Mouse (Mus musculus) cerebellum, postnatal 4 days (tissue): ENCODE measurements at regions not wholly inside any gene's neighbourhood (a gene's known extent, or its start where the extent isn't known, plus 50 kb on each side); places are given as distances from the start of the nearest gene placed in this dataset.
"Not testable (repeated sequence)": the region's sequence is repeated elsewhere in the genome, so short reads cannot be mapped to it uniquely, and the experiment has no call there.

Experiments
- DNase-seq, 2 experiments: peaks; one replicate each; pipeline ENCODE4 v3.0.0; 2022; ENCODE audit warnings: low spot score in 2 of 2, mixed read lengths in 1 of 2

- DNase-seq = no peak
Observed at GRCm38 (mm10) chr9:33423781-33424180, 787.8 kb downstream of the Ets1 start.

- DNase-seq = no peak
Observed at GRCm38 (mm10) chr9:33436459-33436858, 800.4 kb downstream of the Ets1 start.

- no peak for DNase-seq
Observed at GRCm38 (mm10) chr9:33442266-33442665, 806.2 kb downstream of the Ets1 start.

- no peak for DNase-seq
Observed at GRCm38 (mm10) chr9:33445902-33446301, 809.9 kb downstream of the Ets1 start.

GRCm38 (mm10) chr9:33475106-33475505, 839.1 kb downstream of the Ets1 start:
- DNase-seq = no peak

GRCm38 (mm10) chr9:33482845-33483540, 847.0 kb downstream of the Ets1 start:
- no peak for DNase-seq

GRCm38 (mm10) chr9:33483541-33483846, 847.5 kb downstream of the Ets1 start:
- DNase-seq = no peak

GRCm38 (mm10) chr9:33533101-33533810, 897.2 kb downstream of the Ets1 start:
- peak in 1 of 2 experiments; percentile 11 for DNase-seq

GRCm38 (mm10) chr9:33543301-33543700, 907.3 kb downstream of the Ets1 start:
- peak in 1 of 2 experiments; percentile 3 for DNase-seq

- DNase-seq = no peak
Observed at GRCm38 (mm10) chr9:33546126-33546737, 910.2 kb downstream of the Ets1 start.

- DNase-seq = no peak
Observed at GRCm38 (mm10) chr9:33549395-33549794, 913.4 kb downstream of the Ets1 start.

- no peak for DNase-seq
Observed at GRCm38 (mm10) chr9:33571990-33572389, 913.7 kb upstream of the Kirrel3 start.

- DNase-seq = no peak
Observed at GRCm38 (mm10) chr9:33611511-33611910, 874.2 kb upstream of the Kirrel3 start.

- no peak for DNase-seq
Observed at GRCm38 (mm10) chr9:33624378-33624777, 861.3 kb upstream of the Kirrel3 start.

GRCm38 (mm10) chr9:33629731-33630473, 855.8 kb upstream of the Kirrel3 start:
- DNase-seq = no peak

- no peak for DNase-seq
Observed at GRCm38 (mm10) chr9:33662978-33663377, 822.7 kb upstream of the Kirrel3 start.

GRCm38 (mm10) chr9:33681129-33681528, 804.6 kb upstream of the Kirrel3 start:
- DNase-seq = peak in 1 of 2 experiments; percentile 13

- DNase-seq = no peak
Observed at GRCm38 (mm10) chr9:33691731-33692130, 794.0 kb upstream of the Kirrel3 start.

GRCm38 (mm10) chr9:33717614-33718013, 768.1 kb upstream of the Kirrel3 start:
- DNase-seq = peak in 1 of 2 experiments; percentile 2

- no peak for DNase-seq
Observed at GRCm38 (mm10) chr9:33724811-33725210, 760.9 kb upstream of the Kirrel3 start.

- not testable (repeated sequence) for DNase-seq
Observed at GRCm38 (mm10) chr9:33728058-33728457, 757.6 kb upstream of the Kirrel3 start.

GRCm38 (mm10) chr9:33760701-33761100, 725.0 kb upstream of the Kirrel3 start:
- DNase-seq = no peak
